Mouse (Mus musculus) forebrain, embryonic 11.5 days (tissue): ENCODE results near the gene Fcrla. TPM values are rescaled to one million over a fixed set of nuclear protein-coding genes. Genes with fewer than 3 reads are reported as not detected.

ENCODE experiments used
- ATAC-seq: fragments of 200-750 bp; cut with Nextera tagmentation; replicated peaks from 2 replicates; pipeline ENCODE4 v1.8.0; 2017; ENCODE audit warnings: moderate TSS enrichment; ENCODE audit not compliant: low FRiP score
- DNase-seq: peaks from one replicate; pipeline ENCODE4 v3.0.0-alpha.2; 2017; ENCODE audit warnings: low spot score
- H3K27ac ChIP-seq: fragments of 300-500 bp; sonication (generic); 2 replicates; pipeline ENCODE4 v1.5.1; 2014; ENCODE audit warnings: low read depth, low read length
- H3K27me3 ChIP-seq: fragments of 300-500 bp; sonication (generic); 2 replicates; pipeline ENCODE4 v1.6.1; 2014; ENCODE audit warnings: mild to moderate bottlenecking, low read length, mixed read lengths; ENCODE audit not compliant: control insufficient read depth, insufficient read depth
- H3K36me3 ChIP-seq: fragments of 300-500 bp; sonication (generic); 2 replicates; pipeline ENCODE4 v1.6.1; 2014; ENCODE audit warnings: mild to moderate bottlenecking, low read length, moderate library complexity, mixed read lengths; ENCODE audit not compliant: control insufficient read depth, insufficient read depth
- H3K4me1 ChIP-seq: fragments of 300-500 bp; sonication (generic); replicated peaks from 2 replicates; pipeline ENCODE4 v1.6.1; 2014; ENCODE audit warnings: low read length, mixed read lengths; ENCODE audit not compliant: control insufficient read depth, insufficient read depth
- H3K4me2 ChIP-seq: fragments of 300-500 bp; sonication (generic); 2 replicates; pipeline ENCODE4 v1.6.1; 2014; ENCODE audit warnings: low read depth, mild to moderate bottlenecking, low read length, moderate library complexity, mixed read lengths; ENCODE audit not compliant: severe bottlenecking
- H3K4me3 ChIP-seq: fragments of 300-500 bp; sonication (generic); 2 replicates; pipeline ENCODE4 v1.5.1; 2014; ENCODE audit warnings: low read depth, low read length
- H3K9ac ChIP-seq: fragments of 300-500 bp; sonication (generic); 2 replicates; pipeline ENCODE4 v1.6.1; 2014; ENCODE audit warnings: low read length
- H3K9me3 ChIP-seq: fragments of 300-500 bp; sonication (generic); 2 replicates; pipeline ENCODE4 v1.6.1; 2016; ENCODE audit warnings: low read length, mixed read lengths; ENCODE audit not compliant: control insufficient read depth
- WGBS: fragments of 180-500 bp; shearing (Covaris S2); extraction: QIAGEN DNeasy Blood & Tissue Kit; methylation state at CpG from one replicate; pipeline ENCODE4 v1.1.7; 2014; 5-methylcytosine and 5-hydroxymethylcytosine counted together
- polyA plus RNA-seq: library from polyadenylated mRNA; unstranded; fragments of >200 nt; fragmentation: Nextera tagmentation; extraction: Ambion mirVana; gene quantifications from 2 replicates; pipeline ENCODE4 v1.2.1, GENCODE M21; 2014

Fcrla gene
- polyA plus RNA-seq, 1 experiment from 2014 or later = not detected

GRCm38 (mm10) chr1:170924485-170924884, 2.9 kb downstream of the Fcrla start:
- Histone ChIP-seq H3K36me3 (no peaks in the 10 kb centered on the region), H3K9ac (no peak overlapping the region), H3K27ac (no peak overlapping the region), H3K4me1 (no peaks in the 10 kb centered on the region), H3K4me2 (no peak overlapping the region), H3K27me3 (no peaks in the 10 kb centered on the region), H3K4me3 (no peak overlapping the region), H3K9me3 (no peaks in the 10 kb centered on the region; the same call in 1 of the 2 replicates)
- WGBS = 94% methylated on average over 6 of the region's 6 CpGs
- ATAC-seq (no peak), DNase-seq (no peak)

- no peaks in the 10 kb centered on the region for H3K4me1 ChIP-seq
- H3K27ac ChIP-seq = no peak overlapping the region
- H3K27me3 ChIP-seq = no peaks in the 10 kb centered on the region
- H3K4me2 ChIP-seq = no peak overlapping the region
- no peak for ATAC-seq
- no peaks in the 10 kb centered on the region; the same call in 1 of the 2 replicates for H3K9me3 ChIP-seq
- 94% methylated on average over 8 of the region's 8 CpGs for WGBS
- H3K36me3 ChIP-seq = no peaks in the 10 kb centered on the region
- H3K4me3 ChIP-seq = no peak overlapping the region
- no peak for DNase-seq
- H3K9ac ChIP-seq = no peak overlapping the region
Observed at GRCm38 (mm10) chr1:170919308-170919707, 8.1 kb downstream of the Fcrla start.

- H3K4me3 ChIP-seq = no peak overlapping the region
- DNase-seq (no peak), ATAC-seq (no peak)
- no peaks in the 10 kb centered on the region for H3K36me3 ChIP-seq
- no peaks in the 10 kb centered on the region; the same call in 1 of the 2 replicates for H3K9me3 ChIP-seq
- no peak overlapping the region for H3K9ac ChIP-seq
- no peak overlapping the region for H3K4me2 ChIP-seq
- no peaks in the 10 kb centered on the region for H3K27me3 ChIP-seq
- 82% methylated on average over 5 of the region's 5 CpGs for WGBS
- H3K4me1 ChIP-seq = no peaks in the 10 kb centered on the region
- H3K27ac ChIP-seq = no peak overlapping the region
Observed at GRCm38 (mm10) chr1:170915657-170916056, 11.7 kb downstream of the Fcrla start.

GRCm38 (mm10) chr1:170912891-170913615, 14.3 kb downstream of the Fcrla start, which contains the start of gene Fcrlb:
TSS of gene Fcrlb (minus strand) at chr1:170912941.
- H3K36me3 ChIP-seq = no peaks in the 10 kb centered on the region
- H3K27me3 ChIP-seq = peaks cover 10% of the 10 kb centered on the region
- H3K4me3 ChIP-seq = no peak within 1 kb of the TSS
- no peak for ATAC-seq
- H3K27ac ChIP-seq = no peak within 1 kb of the TSS
- no peak within 1 kb of the TSS for H3K9ac ChIP-seq
- WGBS = 61% methylated on average over 5 of the region's 5 CpGs
- no peak within 1 kb of the TSS for H3K4me2 ChIP-seq
- peaks cover under 1% of the 10 kb centered on the region; the same call in 1 of the 2 replicates for H3K4me1 ChIP-seq
- no peak for DNase-seq
- H3K9me3 ChIP-seq = no peaks in the 10 kb centered on the region

- no peak for DNase-seq
- H3K4me1 ChIP-seq = peaks cover 2% of the 10 kb centered on the region; the same call in 1 of the 2 replicates
Observed at GRCm38 (mm10) chr1:170911907-170912660, 15.3 kb downstream of the Fcrla start.

GRCm38 (mm10) chr1:170908341-170908740, 19.0 kb downstream of the Fcrla start:
- no peaks in the 10 kb centered on the region for H3K9me3 ChIP-seq

More at GRCm38 (mm10) chr1:170911907-170912660, 15.3 kb downstream of the Fcrla start:
- Histone ChIP-seq H3K27ac (no peak overlapping the region), H3K27me3 (peaks cover 20% of the 10 kb centered on the region), H3K36me3 (no peaks in the 10 kb centered on the region), H3K9me3 (no peaks in the 10 kb centered on the region), H3K4me3 (no peak overlapping the region), H3K9ac (no peak overlapping the region), H3K4me2 (no peak overlapping the region)
- ATAC-seq = no peak
- 86% methylated on average over 11 of the region's 11 CpGs for WGBS

GRCm38 (mm10) chr1:170907456-170908191, 19.8 kb downstream of the Fcrla start:
- Histone ChIP-seq H3K4me1 (peaks cover 2% of the 10 kb centered on the region; the same call in 1 of the 2 replicates), H3K27ac (no peak overlapping the region), H3K36me3 (no peaks in the 10 kb centered on the region), H3K4me2 (peak overlapping the region; percentile 92), H3K4me3 (peak overlapping the region; percentile 52), H3K9ac (peak overlapping the region; percentile 33), H3K9me3 (no peaks in the 10 kb centered on the region), H3K27me3 (peaks cover 28% of the 10 kb centered on the region)
- ATAC-seq (peak; percentile 69), DNase-seq (peak; percentile 69)
- WGBS = under 1% methylated on average over 71 of the region's 71 CpGs

More at GRCm38 (mm10) chr1:170908341-170908740, 19.0 kb downstream of the Fcrla start:
- 4% methylated on average over 21 of the region's 21 CpGs for WGBS
- H3K4me3 ChIP-seq = peak overlapping the region; percentile 52
- H3K4me1 ChIP-seq = peaks cover 2% of the 10 kb centered on the region; the same call in 1 of the 2 replicates
- no peaks in the 10 kb centered on the region for H3K36me3 ChIP-seq
- peak overlapping the region; percentile 92 for H3K4me2 ChIP-seq
- H3K27ac ChIP-seq = no peak overlapping the region
- peak; percentile 61 for DNase-seq
- H3K9ac ChIP-seq = no peak overlapping the region; the same call in 1 of the 2 replicates
- peaks cover 28% of the 10 kb centered on the region for H3K27me3 ChIP-seq
- peak; percentile 71 for ATAC-seq

GRCm38 (mm10) chr1:170907111-170907455, 20.3 kb downstream of the Fcrla start:
- Histone ChIP-seq H3K36me3 (no peaks in the 10 kb centered on the region), H3K4me3 (peak overlapping the region; percentile 52), H3K4me2 (peak overlapping the region; percentile 92), H3K27ac (no peak overlapping the region), H3K27me3 (peaks cover 28% of the 10 kb centered on the region), H3K4me1 (peaks cover 2% of the 10 kb centered on the region; the same call in 1 of the 2 replicates), H3K9me3 (no peaks in the 10 kb centered on the region), H3K9ac (peak overlapping the region; percentile 33)
- DNase-seq = no peak
- no peak; the same call in 1 of the 2 replicates for ATAC-seq
- WGBS = 18% methylated on average over 11 of the region's 11 CpGs
